Mouse (Mus musculus) right cerebral cortex, postnatal 14 days (tissue): ENCODE data around the gene Get4.

Source experiments
- DNase-seq: peaks from one replicate; pipeline ENCODE4 v3.0.0; 2022

The Get4 gene

DNA sequence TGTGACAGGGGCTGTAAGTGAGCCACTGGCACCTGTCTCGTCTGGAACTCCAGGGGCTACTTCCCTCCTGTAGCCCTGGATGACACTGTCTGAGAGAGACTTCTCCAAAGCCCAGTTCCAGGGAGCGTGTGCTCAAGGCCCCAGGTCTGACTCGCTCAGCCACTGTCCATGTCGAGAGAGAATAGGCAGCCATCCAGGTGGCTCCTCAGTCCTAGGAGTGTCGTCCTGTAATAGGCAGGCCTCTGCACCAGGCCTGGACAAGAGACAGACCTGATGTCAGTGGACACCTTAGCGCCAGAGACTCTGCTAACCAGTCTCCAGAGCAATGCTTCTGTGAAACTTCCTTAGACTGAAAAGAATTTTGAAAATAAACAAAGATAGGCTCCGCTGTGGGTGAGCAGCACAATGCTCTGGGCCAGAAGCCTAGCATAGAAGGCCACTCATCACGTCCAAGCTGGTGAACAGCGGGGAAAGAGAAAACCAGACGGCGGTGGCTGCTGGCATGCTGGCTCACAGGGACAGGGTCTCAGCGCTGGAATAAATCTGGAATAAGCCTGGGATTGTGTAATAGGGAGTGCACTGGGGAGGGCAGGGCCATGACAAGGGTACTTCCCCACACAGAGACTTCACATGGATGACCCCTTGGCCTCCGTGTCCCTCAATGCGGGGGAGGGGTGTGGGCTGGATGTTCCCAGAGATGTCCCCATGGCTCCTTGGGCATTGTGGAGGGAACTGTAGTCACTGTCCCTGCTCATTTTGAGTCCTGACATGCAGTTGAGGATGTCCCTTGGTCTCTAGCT, 34.2 kb downstream of the Get4 start:
- no peak for DNase-seq

GRCm38 (mm10) chr5:139287099-139287498, 35.0 kb downstream of the Get4 start:
- DNase-seq = no peak

DNA sequence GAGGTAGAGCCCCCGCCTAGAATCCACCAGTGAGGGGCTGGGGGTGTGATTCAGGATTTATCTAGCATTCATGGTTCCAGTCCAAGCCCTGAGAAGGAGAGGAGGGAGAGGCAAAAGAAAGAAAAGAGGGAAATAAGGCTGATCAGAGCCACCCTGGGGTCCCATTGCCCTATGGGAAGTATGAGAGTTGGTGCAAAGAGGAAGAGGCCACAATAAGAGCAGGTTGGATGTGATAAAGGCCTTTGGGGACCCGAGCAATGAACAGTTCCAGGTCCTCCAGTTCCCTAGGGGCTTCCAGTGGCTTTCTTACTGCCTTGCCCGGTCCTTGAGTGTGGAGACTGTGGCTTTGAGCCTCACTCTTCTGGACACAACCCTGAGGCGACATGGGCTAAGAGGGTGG, 35.7 kb downstream of the Get4 start:
- DNase-seq = no peak

DNA sequence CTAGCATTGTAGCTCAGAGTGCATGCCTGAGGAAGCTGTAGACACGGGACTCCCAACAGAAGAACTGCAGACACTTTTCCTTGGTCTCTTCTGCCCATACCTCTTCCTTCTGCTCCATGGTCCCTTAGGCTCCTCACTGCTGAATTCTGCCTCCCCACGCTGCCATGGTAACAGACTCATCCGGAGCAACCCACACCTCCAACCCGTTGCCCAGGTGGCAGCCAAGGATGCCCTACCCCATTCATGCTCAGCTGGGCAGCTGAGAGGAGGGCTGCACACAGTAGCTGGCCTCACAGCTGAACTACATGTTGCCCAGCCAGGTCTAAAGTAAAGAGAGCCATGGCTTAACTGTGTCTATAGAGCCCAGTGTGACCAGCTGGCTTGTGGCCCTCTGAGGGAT, 36.5 kb downstream of the Get4 start:
- no peak for DNase-seq

GRCm38 (mm10) chr5:139290467-139291259, 38.5 kb downstream of the Get4 start:
- DNase-seq = no peak

- DNase-seq = no peak
Measured at GRCm38 (mm10) chr5:139291811-139292560, 39.9 kb downstream of the Get4 start.

DNA sequence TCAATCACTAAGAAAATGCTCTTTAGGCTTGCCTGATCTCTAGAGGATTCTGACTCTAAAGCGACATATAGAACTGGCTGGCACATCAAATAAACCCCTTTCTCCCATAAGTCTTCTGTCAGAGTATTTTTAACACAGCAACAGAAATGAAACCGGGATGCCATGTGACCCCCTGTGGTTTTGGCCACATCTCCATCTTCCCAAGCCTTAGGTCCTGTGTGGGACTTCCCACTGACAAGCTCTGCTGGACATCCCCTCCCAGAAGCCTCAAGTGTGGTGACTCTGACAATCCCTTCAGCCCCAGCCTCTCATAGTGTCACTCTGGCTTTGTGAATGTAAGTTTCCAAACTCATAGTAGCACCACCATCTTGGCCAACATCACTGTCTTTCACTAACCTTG, 42.0 kb downstream of the Get4 start:
- no peak for DNase-seq

DNA sequence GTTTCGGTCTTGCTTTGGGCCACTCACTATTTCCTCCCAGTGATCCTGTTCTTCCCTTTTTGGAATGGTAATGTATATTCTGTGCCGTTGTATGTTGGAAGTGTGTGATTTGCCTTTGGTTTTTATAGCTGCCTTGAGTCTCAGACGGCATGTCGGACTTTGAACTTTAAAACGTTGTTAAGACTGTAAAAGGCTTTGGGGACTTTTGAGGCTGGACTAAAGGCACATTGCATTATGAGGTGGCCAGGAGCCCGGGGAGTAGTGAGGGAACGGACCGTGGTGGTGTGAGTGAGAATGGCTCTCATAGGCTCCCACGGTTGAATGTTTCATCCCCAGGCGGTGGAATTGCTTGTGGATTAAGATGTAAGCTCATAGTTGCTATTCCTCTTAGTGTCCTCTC, 45.0 kb downstream of the Get4 start:
- no peak for DNase-seq

- DNase-seq = no peak
Measured at GRCm38 (mm10) chr5:139297745-139298144, 45.6 kb downstream of the Get4 start.

- DNase-seq = no peak
Measured at GRCm38 (mm10) chr5:139302101-139302500, 50.0 kb downstream of the Get4 start.

DNA sequence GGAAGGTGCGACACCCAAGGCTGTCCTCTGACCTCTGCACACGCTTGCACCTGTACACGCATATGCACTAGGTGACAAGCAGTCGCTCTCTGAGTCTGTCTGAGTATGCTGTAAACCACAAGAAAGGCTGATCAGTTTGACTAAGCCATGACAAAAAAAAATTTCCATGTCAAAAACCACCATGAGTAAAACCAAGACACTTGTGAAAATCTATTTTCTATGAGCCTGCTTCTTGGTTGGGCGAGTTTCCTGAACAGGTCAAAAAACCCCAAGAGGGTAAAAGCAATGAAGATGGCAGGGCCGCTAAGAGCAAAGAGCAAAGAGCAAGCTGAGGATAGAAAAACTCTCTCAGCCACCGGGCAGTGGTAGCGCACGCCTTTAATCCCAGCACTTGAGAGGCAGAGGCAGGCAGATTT, 51.5 kb downstream of the Get4 start:
- DNase-seq = no peak

- no peak for DNase-seq
Measured at GRCm38 (mm10) chr5:139309946-139310345, 57.8 kb downstream of the Get4 start.

GRCm38 (mm10) chr5:139310477-139310876, 58.4 kb downstream of the Get4 start:
- DNase-seq = no peak

GRCm38 (mm10) chr5:139311822-139312221, 59.7 kb downstream of the Get4 start:
- no peak for DNase-seq

- no peak for DNase-seq
Measured at GRCm38 (mm10) chr5:139313536-139313935, 61.4 kb downstream of the Get4 start.

DNA sequence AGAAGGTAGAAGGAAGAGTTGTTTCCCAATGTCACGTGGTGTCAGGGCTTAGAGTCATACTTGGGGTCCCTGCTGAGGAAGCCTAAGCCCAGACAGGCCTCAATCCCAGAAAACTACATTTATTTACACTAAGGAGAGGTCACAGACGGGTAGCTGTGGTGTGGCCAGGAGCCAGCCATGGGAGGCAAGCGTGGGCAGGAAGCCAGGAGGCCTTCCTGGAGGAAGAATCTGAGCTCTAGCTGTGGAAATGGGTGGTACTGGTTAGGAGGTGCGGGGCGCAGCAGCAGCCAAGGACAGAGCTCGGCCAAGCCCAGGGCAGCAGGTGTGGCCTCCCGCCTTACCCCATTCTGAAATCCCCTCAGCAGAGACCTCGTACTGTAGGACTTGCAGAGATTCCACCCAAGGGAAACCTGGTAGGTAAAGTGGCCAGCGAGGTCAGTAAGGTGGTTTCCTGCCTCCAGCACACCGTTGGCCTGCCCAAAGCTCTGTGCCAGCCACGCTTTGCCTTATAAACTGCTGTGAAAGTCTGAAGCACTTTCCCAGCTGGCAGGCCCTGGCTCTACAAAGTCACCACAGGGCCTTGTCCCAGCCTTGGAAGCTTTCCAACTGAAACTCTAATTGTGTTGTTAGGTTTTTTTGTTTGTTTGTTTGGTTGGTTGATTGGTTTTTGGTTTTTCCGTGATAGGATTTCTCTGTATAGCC, 63.0 kb downstream of the Get4 start:
- DNase-seq = no peak

DNA sequence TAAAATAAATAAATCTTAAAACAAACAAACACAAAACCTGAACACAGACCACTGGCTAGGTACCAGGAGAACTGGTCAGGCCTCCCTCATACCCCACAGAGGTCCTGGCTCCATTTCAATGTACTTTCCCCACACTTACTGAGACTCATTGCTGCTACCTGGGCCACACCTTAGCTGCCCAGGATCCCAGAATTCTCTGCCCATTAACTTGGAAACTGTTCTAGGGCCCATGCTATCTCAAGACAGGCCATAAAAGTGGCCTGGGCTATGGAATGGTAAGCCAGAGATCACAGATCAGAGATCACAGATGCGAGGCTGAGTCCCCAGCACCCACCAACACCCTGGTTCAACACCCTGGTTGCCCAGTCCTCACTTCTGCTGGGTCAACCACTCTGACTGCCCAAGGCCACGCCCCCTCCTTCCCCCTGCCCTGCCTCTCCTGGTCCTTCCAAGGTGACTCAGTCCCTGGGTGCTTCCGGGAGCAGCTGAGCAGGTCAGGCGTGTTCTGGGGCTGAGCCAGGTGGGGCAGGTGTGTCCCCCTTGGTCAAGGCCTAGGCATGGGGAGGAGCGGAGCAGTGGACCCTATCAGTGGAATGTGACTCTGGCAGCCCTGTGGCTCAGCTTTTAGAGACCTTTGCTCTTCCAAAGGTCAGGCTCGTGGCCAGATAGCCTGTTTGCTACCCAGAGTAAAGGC, 65.0 kb downstream of the Get4 start:
- no peak for DNase-seq

DNA sequence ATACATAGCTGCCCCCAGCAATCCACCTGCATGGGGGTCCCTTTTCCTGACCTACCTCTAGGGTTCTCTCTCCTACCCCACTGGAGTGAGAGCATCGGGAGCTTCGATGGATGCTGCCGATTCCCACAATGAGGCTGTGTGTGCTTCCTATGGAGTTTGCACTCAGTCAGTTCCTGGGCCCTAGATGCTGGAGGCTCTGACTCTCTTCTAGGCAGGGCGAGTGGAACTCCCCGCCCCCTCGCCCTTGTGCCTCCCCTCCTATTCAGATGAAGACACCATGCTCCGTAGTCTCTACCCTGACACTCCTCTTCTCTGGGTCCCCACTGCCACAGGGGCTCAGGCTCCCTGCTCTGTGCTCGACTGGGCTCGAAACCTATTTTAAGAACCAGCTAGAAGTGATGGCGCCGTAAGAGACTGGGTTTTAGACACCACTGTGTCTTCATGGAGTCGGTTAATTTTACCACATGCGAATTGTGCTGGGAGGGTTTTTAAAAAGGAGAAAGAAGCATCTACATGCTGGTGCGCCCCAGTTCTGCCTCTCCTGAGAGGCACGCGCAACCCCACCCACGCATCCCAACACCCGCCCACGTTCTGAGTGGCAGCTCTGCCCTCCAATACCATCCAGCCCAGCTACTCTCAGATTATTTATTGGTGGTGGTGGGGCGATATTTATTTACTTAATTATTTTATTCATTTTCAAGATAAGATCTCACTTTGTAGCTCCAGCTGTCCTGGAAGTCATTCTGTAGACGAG, 65.8 kb downstream of the Get4 start:
- DNase-seq = peak; percentile 64
